Comparison of ENCODE assay signal across 26 mouse cellular contexts in genomic region chr6:125314746-125315145, GRCm38 (mm10). TPM values are rescaled to one million over a fixed set of nuclear protein-coding genes. Genes with fewer than 3 reads are reported as not detected.
DNase-seq lines count a peak whose midpoint lies in the region; ATAC-seq and TF ChIP-seq lines count a peak whose summit lies in the region.
"Had no signal": no experiment of that assay in that cellular context is flagged by ENCODE, and none has a peak within 500 bp of the region (broad histone marks: within the 10 kb centered on the region; RNA-seq: fewer than 3 reads in every experiment).

No protein-coding gene starts in this region.

- no peak for TF ChIP-seq EP300 in MEL (IDR thresholded peaks at IDR 0.05; ENCODE audit: low read depth in 1 of 2, low read length in 2 of 2)

- DNase-seq in gastrocnemius, adult 2 months = no peak
- DNase-seq in gastrocnemius, postnatal 25 days = no peak
- peak; percentile 48 to 70 for DNase-seq in kidney, adult 8-10 months
- no peak for DNase-seq in MEL (ENCODE audit: low read depth, low spot score)
- DNase-seq in limb, embryonic 11.5 days (ENCODE audit: low spot score) = no peak
- DNase-seq in left cerebral cortex, adult 8-10 months (ENCODE audit: low spot score in 2 of 2) = no peak
- no peak for DNase-seq in right cerebral cortex, postnatal 10 days (ENCODE audit: low spot score in 2 of 2)
- DNase-seq: cerebellum, postnatal 14 days; embryo, embryonic 11 days; heart, postnatal 10 days; layer of hippocampus, postnatal 36 days; left cerebral cortex, postnatal 4 days; liver, postnatal 0 days; right cerebral cortex, postnatal 25 days; thymus, postnatal 36 days had no signal

- no peak for TF ChIP-seq CTCF in gastrocnemius, adult 2 months (IDR thresholded peaks at IDR 0.05)
- TF ChIP-seq CTCF in MEL (IDR thresholded peaks at IDR 0.05 in 2 of 3, conservative IDR thresholded peaks at IDR 0.05 in 1 of 3; ENCODE audit: control insufficient read depth in 1 of 3, insufficient read depth in 1 of 3, low read depth in 2 of 3, low read length in 3 of 3, poor library complexity in 1 of 3, severe bottlenecking in 1 of 3) = no peak

- no peak overlapping the region for H3K4me2 ChIP-seq in kidney, embryonic 14.5 days (replicated peaks; ENCODE audit: low read depth, low read length)
- peak overlapping the region; percentile 76; the same call in 1 of the 2 replicates for H3K4me2 ChIP-seq in limb, embryonic 11.5 days (ENCODE audit: low read depth, severe bottlenecking)

- ATAC-seq in kidney, embryonic 14.5 days (ENCODE audit: low FRiP score, low TSS enrichment) = no peak
- no peak for ATAC-seq in limb, embryonic 11.5 days (ENCODE audit: insufficient number of reproducible peaks, low FRiP score, low TSS enrichment, low read depth)
- ATAC-seq: CD4-positive, CD25-positive, alpha-beta regulatory T cell, adult 4 months had no signal

- intact Hi-C loops in gastrocnemius, adult 2 months (cut with DNase I) = no loop called here

- H3K36me3 ChIP-seq in kidney, embryonic 14.5 days (ENCODE audit: control insufficient read depth, insufficient read depth, low read length) = peaks cover 9% of the 10 kb centered on the region; the same call in 1 of the 2 replicates
- peaks cover 0 to 6% of the 10 kb centered on the region in 2 experiments; a peak in 1 of 4 replicates for H3K36me3 ChIP-seq in MEL (ENCODE audit: control insufficient read depth in 1 of 2, insufficient read depth in 2 of 2, low read length in 2 of 2)
- H3K36me3 ChIP-seq in limb, embryonic 11.5 days (ENCODE audit: control insufficient read depth, insufficient read depth, low read length) = peaks cover 2% of the 10 kb centered on the region; the same call in 1 of the 2 replicates
- H3K36me3 ChIP-seq: forebrain, embryonic 15.5 days; G1E; hindbrain, embryonic 15.5 days had no signal

- H3K27ac ChIP-seq in gastrocnemius, adult 2 months = peak overlapping the region; percentile 94; the same call in 1 of the 2 replicates
- H3K27ac ChIP-seq in kidney, embryonic 14.5 days (ENCODE audit: low read depth, low read length) = no peak overlapping the region
- H3K27ac ChIP-seq in MEL (ENCODE audit: control insufficient read depth, low read depth, low read length) = no peak overlapping the region
- H3K27ac ChIP-seq in limb, embryonic 11.5 days (replicated peaks; ENCODE audit: low read depth, low read length) = no peak overlapping the region; the same call in 1 of the 2 replicates
- H3K27ac ChIP-seq: forebrain, embryonic 15.5 days; hindbrain, embryonic 15.5 days had no signal

- no peak for TF ChIP-seq RAD21 in MEL (IDR thresholded peaks at IDR 0.05; ENCODE audit: low read depth, low read length)

- no peak overlapping the region for H3K4me3 ChIP-seq in gastrocnemius, adult 2 months
- no peak overlapping the region for H3K4me3 ChIP-seq in kidney, embryonic 14.5 days (ENCODE audit: low read length)
- H3K4me3 ChIP-seq in MEL (ENCODE audit: control insufficient read depth in 1 of 2, insufficient read depth in 1 of 2, low read depth in 2 of 2, low read length in 2 of 2) = no peak overlapping the region
- no peak overlapping the region for H3K4me3 ChIP-seq in limb, embryonic 11.5 days (ENCODE audit: low read depth, low read length)
- H3K4me3 ChIP-seq: erythroblast, embryonic 14.5 days had no signal

- no peak for TF ChIP-seq POLR2A in MEL (IDR thresholded peaks at IDR 0.05; ENCODE audit: control insufficient read depth in 1 of 2, insufficient read depth in 1 of 2, low read depth in 1 of 2, low read length in 2 of 2, poor library complexity in 1 of 2)

- peaks cover under 1% of the 10 kb centered on the region; the same call in 1 of the 2 replicates for H3K27me3 ChIP-seq in kidney, embryonic 14.5 days (ENCODE audit: control insufficient read depth, insufficient read depth, low read length)
- peaks cover 0 to 3% of the 10 kb centered on the region in 2 experiments; a peak in 1 of 4 replicates for H3K27me3 ChIP-seq in MEL (ENCODE audit: control insufficient read depth in 1 of 2, insufficient read depth in 2 of 2, low read length in 2 of 2)
- H3K27me3 ChIP-seq in limb, embryonic 11.5 days (ENCODE audit: control insufficient read depth, insufficient read depth, low read length) = 0 out of 2 replicates have a peak, but pooled peaks cover 2% of the 10 kb centered on the region
- H3K27me3 ChIP-seq: hindbrain, embryonic 15.5 days had no signal

- no peak overlapping the region for H3K9ac ChIP-seq in kidney, embryonic 14.5 days (ENCODE audit: low read depth, low read length)
- H3K9ac ChIP-seq in MEL (ENCODE audit: control insufficient read depth, low read depth, low read length, poor library complexity, severe bottlenecking) = peak overlapping the region; percentile 91; the same call in 1 of the 2 replicates
- no peak overlapping the region for H3K9ac ChIP-seq in limb, embryonic 11.5 days (ENCODE audit: low read length)

- H3K9me3 ChIP-seq in kidney, embryonic 14.5 days (ENCODE audit: control insufficient read depth, low read length) = no peaks in the 10 kb centered on the region
- H3K9me3 ChIP-seq in MEL (replicated peaks; ENCODE audit: insufficient read depth, low read length) = no peaks in the 10 kb centered on the region
- H3K9me3 ChIP-seq in limb, embryonic 11.5 days (ENCODE audit: control insufficient read depth, low read length) = no peaks in the 10 kb centered on the region
- H3K9me3 ChIP-seq: forebrain, embryonic 15.5 days; hindbrain, embryonic 15.5 days had no signal

- peaks cover 12% of the 10 kb centered on the region for H3K79me2 ChIP-seq in MEL (ENCODE audit: control insufficient read depth, insufficient read depth, low read length, poor library complexity)

- peaks cover 16% of the 10 kb centered on the region; the same call in 1 of the 2 replicates for H3K4me1 ChIP-seq in kidney, embryonic 14.5 days (ENCODE audit: control insufficient read depth, insufficient read depth, low read length)
- peaks cover 2 to 12% of the 10 kb centered on the region in 2 experiments; a peak in 3 of 4 replicates for H3K4me1 ChIP-seq in MEL (ENCODE audit: control insufficient read depth in 1 of 2, insufficient read depth in 2 of 2, low read length in 2 of 2)
- H3K4me1 ChIP-seq in limb, embryonic 11.5 days (ENCODE audit: control insufficient read depth, insufficient read depth, low read length) = peaks cover 16% of the 10 kb centered on the region

- WGBS in kidney, embryonic 14.5 days = 70% methylated on average over 6 of the region's 6 CpGs
- WGBS in limb, embryonic 11.5 days = 73% methylated on average over 6 of the region's 6 CpGs

TF ChIP-seq in MEL, 35 proteins besides CTCF, POLR2A, EP300 and RAD21 (continues in another document):
- no peak for TF ChIP-seq MYB (IDR thresholded peaks at IDR 0.05; ENCODE audit: low read depth, low read length)
- TF ChIP-seq CHD1 (IDR thresholded peaks at IDR 0.05; ENCODE audit: low read depth, low read length) = no peak
- no peak for TF ChIP-seq ZMIZ1 (IDR thresholded peaks at IDR 0.05; ENCODE audit: low read depth, low read length)
- no peak for TF ChIP-seq TAL1 (IDR thresholded peaks at IDR 0.05; ENCODE audit: low read length)
- no peak for TF ChIP-seq ZC3H11A (IDR thresholded peaks at IDR 0.05; ENCODE audit: low read depth, low read length)
- no peak for TF ChIP-seq NELFE (IDR thresholded peaks at IDR 0.05; ENCODE audit: low read depth, low read length)
- no peak for TF ChIP-seq SIN3A (IDR thresholded peaks at IDR 0.05; ENCODE audit: low read length)
- no peak for TF ChIP-seq POLR2AphosphoS2 (IDR thresholded peaks at IDR 0.05; ENCODE audit: low read length)
- TF ChIP-seq MXI1 (IDR thresholded peaks at IDR 0.05; ENCODE audit: low read depth, low read length) = no peak
- no peak for TF ChIP-seq KAT2A (conservative IDR thresholded peaks at IDR 0.05; ENCODE audit: low read depth, low read length)

RNA-seq across cellular contexts. Expression of gene Ltbr, which starts 1.1 kb away (rescaled TPM):
- total RNA-seq in gastrocnemius, adult 2 months (2021) = 10 to 100 TPM; 20.3 to 21.2 TPM
- total RNA-seq in gastrocnemius, postnatal 25 days (2021) = 10 to 100 TPM; 21.2 to 21.7 TPM
- polyA plus RNA-seq in kidney, embryonic 14.5 days (2014; fragmentation: Nextera tagmentation; extraction: Ambion mirVana) = 54.0 and 54.3 TPM in 2 replicates
- total RNA-seq in MEL (2012; rRNA removed) = 35.0 and 47.6 TPM in 2 replicates
- polyA plus RNA-seq in MEL (2012; ENCODE audit: insufficient read depth in 1 of 2, insufficient read length in 2 of 2, low read depth in 1 of 2, low replicate concordance in 2 of 2, missing spikeins in 1 of 2) = 10 to 100 TPM in 1 of 2 experiments, not detected in 1; 64.2 TPM
- 34.5 and 36.6 TPM in 2 replicates for polyA plus RNA-seq in limb, embryonic 11.5 days (2014; fragmentation: Nextera tagmentation; extraction: Ambion mirVana)
- total RNA-seq in left cerebral cortex, adult 8-10 months (2022) = 10 to 100 TPM in 2 of 4 experiments, 1 to 10 TPM in 2; 7.7 to 11.9 (median 10.3) TPM
- total RNA-seq: G1E had no signal
- polyA plus RNA-seq: G1E had no signal

RNA-seq across cellular contexts. Expression of gene Scnn1a, which starts 5.7 kb away (rescaled TPM):
- total RNA-seq in gastrocnemius, adult 2 months (2021) = under 1 TPM; 0.10 to 0.14 TPM
- total RNA-seq in gastrocnemius, postnatal 25 days (2021) = under 1 TPM; 0.10 to 0.19 TPM
- 2.5 and 3.3 TPM in 2 replicates for polyA plus RNA-seq in kidney, embryonic 14.5 days (2014; fragmentation: Nextera tagmentation; extraction: Ambion mirVana)
- total RNA-seq in MEL (2012; rRNA removed) = 0.07 TPM in 1 of 2 replicates, not detected in the other
- under 1 TPM in 1 of 2 experiments, not detected in 1; 0.50 TPM for polyA plus RNA-seq in MEL (2012; ENCODE audit: insufficient read depth in 1 of 2, insufficient read length in 2 of 2, low read depth in 1 of 2, low replicate concordance in 2 of 2, missing spikeins in 1 of 2)
- 1.2 and 1.3 TPM in 2 replicates for polyA plus RNA-seq in limb, embryonic 11.5 days (2014; fragmentation: Nextera tagmentation; extraction: Ambion mirVana)
- total RNA-seq in left cerebral cortex, adult 8-10 months (2022) = 1 to 10 TPM; 2.6 to 3.7 (median 3.1) TPM
- polyA plus RNA-seq: CD4-positive, CD25-positive, alpha-beta regulatory T cell, adult 4 months; G1E had no signal

RNA-seq across cellular contexts. Expression of gene Tuba3a, which starts 28.9 kb away (rescaled TPM):
- not detected for total RNA-seq in gastrocnemius, adult 2 months (2021)
- not detected for total RNA-seq in gastrocnemius, postnatal 25 days (2021)
- polyA plus RNA-seq in kidney, embryonic 14.5 days (2014; fragmentation: Nextera tagmentation; extraction: Ambion mirVana) = 0.29 TPM in 1 of 2 replicates, not detected in the other
- total RNA-seq in MEL (2012; rRNA removed) = not detected in 2 replicates
- under 1 TPM in 1 of 2 experiments, not detected in 1; 0.06 TPM for polyA plus RNA-seq in MEL (2012; ENCODE audit: insufficient read depth in 1 of 2, insufficient read length in 2 of 2, low read depth in 1 of 2, low replicate concordance in 2 of 2, missing spikeins in 1 of 2)
- 0.35 TPM in 1 of 2 replicates, not detected in the other for polyA plus RNA-seq in limb, embryonic 11.5 days (2014; fragmentation: Nextera tagmentation; extraction: Ambion mirVana)
- not detected for total RNA-seq in left cerebral cortex, adult 8-10 months (2022)
- total RNA-seq: adrenal gland, adult 18-20 months; G1E; granulocyte monocyte progenitor cell, adult 5-6 weeks; heart, postnatal 10 days; layer of hippocampus, adult 18-20 months; layer of hippocampus, postnatal 36 days; left cerebral cortex, postnatal 4 days; megakaryocyte-erythroid progenitor cell, adult 5-6 weeks had no signal
- polyA plus RNA-seq: erythroblast, embryonic 14.5 days; forebrain, embryonic 15.5 days; G1E; hindbrain, embryonic 15.5 days; liver, postnatal 0 days; midbrain, embryonic 16.5 days had no signal

RNA-seq across cellular contexts. Expression of gene Tnfrsf1a, which starts 34.4 kb away (rescaled TPM):
- total RNA-seq in gastrocnemius, adult 2 months (2021) = 10 to 100 TPM; 25.8 to 26.2 TPM
- total RNA-seq in gastrocnemius, postnatal 25 days (2021) = 10 to 100 TPM; 26.7 to 33.7 TPM
- polyA plus RNA-seq in kidney, embryonic 14.5 days (2014; fragmentation: Nextera tagmentation; extraction: Ambion mirVana) = 67.1 and 69.3 TPM in 2 replicates
- total RNA-seq in MEL (2012; rRNA removed) = 16.6 and 22.0 TPM in 2 replicates
- 10 to 100 TPM in 1 of 2 experiments, not detected in 1; 43.4 TPM for polyA plus RNA-seq in MEL (2012; ENCODE audit: insufficient read depth in 1 of 2, insufficient read length in 2 of 2, low read depth in 1 of 2, low replicate concordance in 2 of 2, missing spikeins in 1 of 2)
- 45.4 and 46.6 TPM in 2 replicates for polyA plus RNA-seq in limb, embryonic 11.5 days (2014; fragmentation: Nextera tagmentation; extraction: Ambion mirVana)
- total RNA-seq in left cerebral cortex, adult 8-10 months (2022) = 10 to 100 TPM; 12.8 to 23.2 (median 16.7) TPM
- total RNA-seq: G1E had no signal

Comparison
In these comparisons a context has a peak if more than half of its experiments do, and no peak if none do; other contexts are left out.
1. DNase-seq: peak in kidney, adult 8-10 months (2 of 2); none in gastrocnemius, adult 2 months (single experiment), gastrocnemius, postnatal 25 days (single experiment), MEL (single experiment), limb, embryonic 11.5 days (single experiment), left cerebral cortex, adult 8-10 months (0 of 2) and right cerebral cortex, postnatal 10 days (0 of 2).